Mouse (Mus musculus) T-helper 1 cell (primary cell): Measurements from ENCODE around the gene Gnat1.
"Not testable (repeated sequence)": the region's sequence is repeated elsewhere in the genome, so short reads cannot be mapped to it uniquely, and the experiment has no call there.

Experiments used
- in situ Hi-C: fragments of 300-600 bp; cut with MboI, MseI; formaldehyde crosslinking; loops from one replicate; pipeline ENCODE4 v1.15.1; 2025; ENCODE audit warnings: high pct_unique_total_duplicates

Gnat1 gene

DNA sequence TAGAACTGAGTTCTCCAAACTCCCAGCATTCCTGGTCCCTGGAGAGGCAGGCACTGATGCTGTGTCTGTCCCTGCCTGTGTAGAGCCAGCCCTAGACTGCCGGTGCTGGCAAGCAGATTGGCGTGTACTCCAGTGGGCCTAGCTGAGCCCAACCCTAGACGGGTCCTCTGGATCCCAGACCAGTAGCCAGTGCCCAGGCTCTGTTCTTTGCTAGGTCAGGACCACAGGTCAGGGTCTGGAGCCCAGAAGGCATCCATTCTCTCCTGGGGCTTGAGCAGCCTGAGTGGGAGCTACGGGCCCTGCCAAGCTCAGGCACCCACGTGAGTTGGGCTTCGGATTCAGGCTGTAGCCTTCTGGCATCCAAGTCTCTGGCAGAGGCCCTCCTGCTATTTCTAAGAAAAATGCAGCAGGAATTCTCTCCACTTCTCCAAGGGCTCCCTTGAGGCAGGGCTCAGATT, 20.6 kb upstream of the Gnat1 start:
- in situ Hi-C loops = no loop called here

GRCm38 (mm10) chr9:107699376-107699980, 20.0 kb upstream of the Gnat1 start:
- in situ Hi-C loops = no loop called here

DNA sequence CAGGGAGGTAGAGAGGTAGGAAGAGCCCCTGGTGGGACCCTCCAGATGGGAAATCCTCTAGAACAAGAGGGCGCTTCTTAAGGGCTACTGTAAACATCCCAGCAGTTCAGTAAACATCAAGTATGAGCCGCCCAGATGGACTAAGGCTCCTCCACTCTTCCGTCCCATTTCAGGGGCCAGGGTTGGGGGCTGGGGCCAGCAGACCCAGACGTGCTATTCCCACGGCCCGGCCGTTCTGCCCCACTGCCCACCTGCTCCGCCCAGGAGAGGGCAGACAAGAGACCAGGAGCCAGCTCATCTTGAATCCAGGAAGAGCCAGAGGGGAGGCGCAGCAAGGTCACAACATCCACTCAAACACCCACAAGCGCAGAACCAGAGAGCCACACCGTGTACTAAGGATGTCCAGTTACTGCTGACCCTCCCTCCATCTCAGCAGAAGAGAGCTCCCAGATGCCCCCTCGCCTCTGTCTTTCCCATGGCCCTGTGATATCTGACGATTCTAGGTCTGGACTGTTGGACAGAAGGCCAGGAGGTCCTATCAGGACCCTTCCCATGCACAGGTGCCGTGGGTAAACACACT, 19.2 kb upstream of the Gnat1 start:
- in situ Hi-C loops = no loop called here

GRCm38 (mm10) chr9:107697811-107698521, 18.5 kb upstream of the Gnat1 start:
- in situ Hi-C loops = no loop called here

DNA sequence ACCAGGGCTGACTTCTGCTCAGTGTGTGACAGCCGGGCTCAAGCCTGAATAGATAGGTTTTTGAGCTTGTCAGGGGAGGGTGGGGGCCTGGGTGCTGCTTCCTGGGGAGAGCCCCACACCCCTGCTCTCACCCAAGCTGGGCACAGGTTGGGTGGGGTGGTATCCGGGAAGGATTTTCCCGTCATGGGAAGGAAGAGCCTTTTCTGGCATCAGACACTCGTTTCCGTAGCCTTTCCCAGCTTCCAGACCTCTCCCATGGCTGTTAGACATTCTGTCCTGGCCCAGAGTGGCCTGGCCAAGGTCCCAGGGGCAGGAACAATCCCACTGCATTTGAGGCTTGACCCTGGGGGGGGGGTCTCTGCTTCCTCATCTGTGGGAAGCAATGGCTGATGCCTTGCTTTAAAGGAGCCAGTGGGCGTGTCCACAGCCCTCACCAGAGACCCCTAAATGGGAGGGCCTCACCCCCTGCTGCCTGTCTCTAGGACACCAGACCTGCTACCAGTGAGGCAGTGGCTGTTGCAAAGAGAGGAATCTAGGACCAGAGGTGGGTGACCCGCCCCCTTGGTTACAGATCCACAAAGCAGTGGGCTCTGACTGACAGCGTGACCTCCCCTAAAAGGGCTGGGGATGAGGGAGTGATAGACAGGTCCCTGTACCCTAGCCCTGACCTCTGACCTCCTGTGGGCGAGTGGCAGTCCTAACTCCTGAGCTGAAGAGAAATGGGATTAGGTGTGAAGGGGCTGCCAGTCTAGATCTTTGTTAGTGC, 17.5 kb upstream of the Gnat1 start:
- in situ Hi-C loops = no loop called here

GRCm38 (mm10) chr9:107696106-107696479, 16.6 kb upstream of the Gnat1 start:
- in situ Hi-C loops = no loop called here

DNA sequence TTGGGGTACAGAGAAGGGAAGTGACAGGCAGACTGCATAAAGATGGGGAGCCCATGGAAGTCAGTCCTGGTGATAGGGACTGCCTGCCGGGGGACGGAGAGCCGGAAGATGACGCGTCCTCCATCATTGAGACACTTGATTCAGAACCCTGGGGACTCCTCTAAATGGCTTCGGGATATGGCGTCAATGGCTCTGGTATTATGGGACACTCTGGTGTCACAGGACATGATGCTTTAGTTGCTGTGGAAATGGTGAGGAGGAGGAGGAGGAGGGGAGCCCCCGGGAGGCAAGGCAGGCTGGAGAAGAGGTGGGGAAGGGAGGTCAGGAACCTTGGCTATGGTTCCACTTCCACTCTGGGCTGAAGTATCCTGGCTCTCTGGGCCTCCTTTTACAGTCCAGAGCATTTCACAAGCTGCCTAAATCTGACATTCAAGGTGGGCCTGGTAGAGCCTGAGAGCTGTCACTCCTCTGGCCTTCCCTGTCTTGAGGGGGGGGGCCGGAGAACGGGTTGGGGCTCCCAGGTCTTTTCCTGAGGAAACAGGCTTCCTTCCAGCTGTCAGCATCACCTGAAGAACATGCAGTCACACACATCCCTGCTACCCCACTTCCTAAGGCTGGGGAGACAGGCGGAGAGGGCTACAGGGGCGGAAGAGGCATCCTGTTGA, 16.1 kb upstream of the Gnat1 start:
- in situ Hi-C loops = no loop called here

DNA sequence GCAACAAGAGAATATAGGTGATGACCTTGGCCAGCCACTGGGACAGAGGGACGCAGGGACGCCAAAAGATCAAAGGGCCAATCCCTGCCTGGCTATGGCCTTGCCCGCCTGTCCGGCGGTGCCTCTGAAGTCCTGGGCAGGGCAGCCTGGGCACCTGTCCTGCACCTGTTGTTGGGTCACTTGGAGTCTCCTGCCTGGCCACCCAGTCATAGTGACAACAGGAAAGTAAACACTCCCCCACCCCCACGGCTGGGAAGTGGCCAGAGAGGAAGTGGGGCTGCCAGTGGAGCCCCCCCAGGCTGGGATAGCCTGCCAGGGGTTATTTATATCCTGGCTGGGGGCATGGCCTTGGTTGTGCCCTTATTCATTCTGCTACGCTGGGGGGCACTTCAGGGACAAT, 15.1 kb upstream of the Gnat1 start:
- in situ Hi-C loops = no loop called here

GRCm38 (mm10) chr9:107693433-107693987, 14.0 kb upstream of the Gnat1 start:
- in situ Hi-C loops = no loop called here

GRCm38 (mm10) chr9:107692785-107693184, 13.3 kb upstream of the Gnat1 start:
- in situ Hi-C loops = no loop called here

- in situ Hi-C loops = no loop called here
These were observed 10.9 kb upstream of the Gnat1 start for GRCm38 (mm10) chr9:107690391-107690790.

DNA sequence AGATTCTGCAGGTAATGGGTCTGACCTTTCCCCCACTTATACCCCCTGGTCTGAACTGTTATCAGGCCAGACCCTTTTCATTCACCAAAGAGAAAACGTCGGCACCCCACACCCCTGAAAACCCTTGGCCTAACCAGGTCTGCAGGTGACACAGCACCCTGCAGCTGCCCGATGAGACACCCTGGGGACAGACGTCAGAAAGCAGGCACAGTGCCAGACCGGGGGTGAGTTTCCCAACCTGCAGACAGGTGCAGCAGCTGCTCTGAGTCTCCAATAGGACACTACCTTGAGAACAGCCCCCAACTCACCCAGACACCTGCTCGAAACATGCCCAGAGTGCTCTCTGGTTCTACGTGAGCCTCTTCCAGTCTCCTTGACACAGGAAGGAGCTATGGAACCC, 9.4 kb upstream of the Gnat1 start:
- in situ Hi-C loops = loop anchor here (5.0 kb wide), 1 partner anchor 48 kb away; no protein-coding TSS in a partner anchor

- in situ Hi-C loops = loop anchor here (5.0 kb wide), 1 partner anchor 49 kb away; no protein-coding TSS in a partner anchor
These were observed 8.9 kb upstream of the Gnat1 start for GRCm38 (mm10) chr9:107688415-107688814.

- in situ Hi-C loops = loop anchor here (5.0 kb wide), 1 partner anchor 52 kb away; no protein-coding TSS in a partner anchor
These were observed 5.9 kb upstream of the Gnat1 start for GRCm38 (mm10) chr9:107685231-107685981.

GRCm38 (mm10) chr9:107682405-107682804, 2.9 kb upstream of the Gnat1 start:
- in situ Hi-C loops = no loop called here

DNA sequence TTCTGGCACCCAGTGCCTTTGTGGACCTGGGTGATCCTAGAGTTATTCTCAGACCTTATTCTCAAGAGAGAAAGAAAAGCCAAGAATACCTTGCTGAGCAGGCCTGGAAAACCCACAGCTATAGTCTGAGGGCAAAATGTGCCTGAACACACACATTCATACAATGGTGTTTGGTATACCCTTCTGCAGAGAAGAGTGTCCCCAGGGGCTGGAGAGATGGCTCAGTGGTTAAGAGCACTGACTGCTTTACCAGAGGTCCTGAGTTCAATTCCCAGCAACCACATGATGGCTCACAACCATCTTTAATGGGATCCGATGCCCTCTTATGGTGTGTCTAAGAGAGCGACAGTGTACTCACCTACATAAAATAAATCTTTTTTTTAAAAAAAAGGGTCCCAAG, 651 bp downstream of the Gnat1 start:
- in situ Hi-C loops = no loop called here

GRCm38 (mm10) chr9:107677819-107678526, 1.5 kb downstream of the Gnat1 start:
- in situ Hi-C loops = not testable (repeated sequence)

DNA sequence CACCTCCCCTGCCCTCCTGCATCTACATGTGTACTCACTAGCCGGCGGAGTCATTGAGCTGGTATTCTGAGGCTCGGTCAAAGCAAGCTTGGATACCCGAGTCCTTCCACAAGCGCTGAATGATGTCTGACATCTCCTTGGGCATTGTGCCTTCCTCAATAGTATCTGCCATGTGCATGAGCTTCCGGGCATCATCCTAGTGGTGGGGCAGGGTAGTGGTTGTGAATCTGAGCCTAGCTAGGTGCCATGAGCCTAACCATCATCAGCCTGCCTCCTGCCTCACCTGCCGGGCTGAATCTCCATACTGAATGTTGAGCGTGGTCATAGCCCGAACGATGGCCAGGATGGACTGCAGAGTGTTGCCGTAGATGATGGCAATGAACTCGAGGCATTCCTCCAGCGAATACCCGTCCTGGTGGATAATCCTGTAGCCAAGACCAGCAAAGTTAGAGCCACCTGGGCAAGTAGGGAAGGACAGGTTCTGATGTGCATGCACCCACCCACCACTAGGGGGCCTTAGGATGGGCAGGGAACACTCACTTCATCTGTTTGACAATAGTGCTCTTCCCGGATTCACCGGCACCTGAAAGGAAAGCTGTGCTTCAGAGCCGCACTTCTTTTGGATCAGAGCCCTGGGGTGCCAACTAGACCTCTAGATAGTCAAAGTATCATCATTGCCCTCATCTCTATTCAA, 2.3 kb downstream of the Gnat1 start:
- in situ Hi-C loops = no loop called here

DNA sequence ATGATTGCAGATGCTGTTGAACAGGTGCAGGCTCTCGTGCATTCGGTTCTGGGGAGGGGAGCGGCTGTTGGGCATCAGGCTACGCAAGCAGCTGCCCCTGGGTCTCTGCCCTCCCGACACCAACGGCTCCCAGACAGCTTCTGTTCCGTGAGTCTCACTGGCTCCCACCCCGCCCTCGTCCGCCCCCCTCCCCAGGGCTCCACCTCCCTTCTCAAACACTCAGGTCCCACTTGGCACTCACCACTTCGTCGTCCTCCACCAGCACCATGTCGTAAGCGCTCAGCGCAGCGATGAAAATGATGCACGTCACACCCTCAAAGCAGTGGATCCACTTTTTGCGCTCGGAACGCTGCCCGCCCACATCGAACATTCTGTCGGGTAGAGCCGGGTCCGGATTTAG, 3.2 kb downstream of the Gnat1 start:
- in situ Hi-C loops = no loop called here
